Mouse (Mus musculus) G1E-ER4 (cell line): ENCODE data around the gene Mob1a. TPM values are rescaled to one million over a fixed set of nuclear protein-coding genes. Genes with fewer than 3 reads are reported as not detected.

Source experiments
- GATA1 ChIP-seq: IDR thresholded peaks from one replicate; pipeline ENCODE4 v1.8.0; 2012; ENCODE audit warnings: low read length, inconsistent platforms
- polyA plus RNA-seq: library from polyadenylated mRNA; stranded (reverse); fragments of >175 nt; gene quantifications from 2 replicates; pipeline ENCODE4 v1.2.3, GENCODE M21; 2012

Gene Mob1a
- polyA plus RNA-seq, 1 experiment, result 167 TPM

DNA sequence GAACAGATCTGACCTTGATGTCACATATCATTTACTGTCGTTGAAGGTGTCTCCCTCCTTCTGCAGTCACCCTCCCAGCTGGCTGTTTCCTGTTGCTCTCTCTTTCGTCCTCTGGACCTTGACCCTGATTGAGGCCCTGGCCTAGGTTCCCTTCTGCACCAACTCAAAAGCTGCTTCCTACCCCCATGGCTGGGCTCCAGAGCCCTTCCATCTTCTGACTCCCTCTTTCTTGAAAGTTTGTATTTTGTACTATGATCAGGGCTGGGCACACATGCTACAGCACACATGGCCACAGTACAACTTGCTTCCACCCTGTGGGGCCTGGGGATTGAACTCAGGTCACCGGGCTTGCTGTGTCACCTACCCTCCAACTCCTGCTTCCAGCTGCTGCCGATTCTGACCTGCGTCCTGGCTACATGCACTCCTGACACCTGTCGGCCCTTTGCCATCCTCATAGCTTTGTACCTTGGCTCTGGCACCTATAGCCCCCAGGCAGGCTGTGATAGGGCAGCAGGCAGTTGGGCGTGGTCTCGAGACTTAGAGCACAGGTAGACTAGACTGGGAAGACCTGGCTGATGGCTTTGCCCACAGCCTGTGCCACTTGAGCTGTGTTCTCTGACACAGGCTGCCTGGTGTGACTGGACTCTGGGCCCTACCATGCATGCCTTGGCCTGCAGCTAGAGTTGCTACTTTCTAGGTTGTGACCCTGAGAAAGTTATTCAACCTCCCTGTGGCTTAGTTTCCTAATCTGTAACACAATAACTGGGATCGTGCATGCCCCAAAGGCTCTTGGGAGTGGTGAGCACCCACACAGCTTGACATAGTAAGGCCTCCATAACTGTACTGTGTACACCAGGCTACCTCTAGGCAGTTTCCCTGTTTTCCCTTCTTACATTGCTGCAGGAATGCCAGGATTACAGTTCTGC, 29.3 kb downstream of the Mob1a start:
- TF ChIP-seq GATA1, result no peak

DNA sequence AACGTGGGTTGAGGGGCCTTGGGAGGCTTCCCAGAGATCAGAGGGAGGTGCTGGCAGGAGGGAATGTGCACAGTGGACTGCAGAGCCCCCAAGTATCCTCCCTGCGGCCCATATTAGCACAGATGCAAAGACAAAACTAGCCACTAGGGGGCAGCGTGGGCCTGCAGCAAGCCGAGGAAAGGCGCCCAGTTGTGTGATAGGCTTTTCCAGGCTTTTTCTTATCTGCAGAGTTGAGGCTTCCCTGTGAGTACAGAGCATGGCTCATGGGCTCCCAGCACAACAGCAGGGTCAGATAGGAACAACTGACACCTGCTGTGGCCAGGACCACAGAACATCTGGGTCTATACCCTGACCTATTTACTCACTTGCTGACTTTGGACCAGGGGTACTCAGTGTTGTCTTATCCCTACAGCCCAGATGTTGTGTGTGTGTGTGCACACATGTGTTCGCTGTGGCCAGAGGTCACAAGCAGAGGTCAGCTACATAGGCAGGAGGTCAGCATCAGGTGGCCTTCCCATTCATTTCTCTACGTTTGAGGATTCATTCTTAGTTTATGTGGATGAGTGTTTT, 30.8 kb downstream of the Mob1a start:
- peak; percentile 23 for TF ChIP-seq GATA1

DNA sequence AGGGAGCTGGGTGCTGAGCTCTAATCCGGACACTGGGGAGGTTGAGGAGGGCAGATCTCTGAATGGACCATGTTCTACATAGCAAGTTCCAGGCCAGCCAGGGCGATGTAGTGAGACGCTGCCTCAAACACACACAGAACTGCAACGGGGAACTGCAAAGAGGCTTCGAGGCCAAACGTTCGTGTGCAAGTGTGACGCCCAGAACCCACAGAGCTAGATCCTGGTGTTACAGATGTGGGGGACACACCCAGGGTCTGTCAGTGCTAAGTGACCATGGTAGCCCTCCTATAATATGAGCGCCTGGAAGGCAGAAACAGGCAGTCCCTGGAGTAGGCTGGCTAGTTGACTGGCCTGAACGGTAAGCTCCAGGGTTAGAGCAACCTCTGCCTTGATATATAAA, 31.6 kb downstream of the Mob1a start:
- TF ChIP-seq GATA1, result no peak

GRCm38 (mm10) chr6:83361523-83362248, 35.9 kb downstream of the Mob1a start:
- TF ChIP-seq GATA1, result peak; percentile 27

DNA sequence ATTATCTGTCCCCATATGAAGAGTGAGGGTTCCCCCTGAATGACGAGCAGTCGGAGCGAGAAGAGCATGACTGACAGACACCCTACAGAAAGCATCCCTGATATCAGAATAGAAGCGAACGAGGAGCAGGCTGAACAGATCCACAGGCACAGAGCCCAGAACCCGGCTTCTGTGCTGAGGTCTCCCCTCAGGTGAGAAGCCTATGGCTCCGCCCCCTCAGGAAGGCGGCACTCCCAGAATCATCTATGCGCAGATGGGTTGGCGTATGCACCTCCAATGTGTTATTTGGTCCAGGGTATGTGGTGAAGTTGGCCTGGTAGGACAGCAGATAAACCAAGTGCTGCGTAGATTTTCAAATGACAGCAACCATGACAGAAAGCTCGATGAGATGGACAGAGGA, 37.3 kb downstream of the Mob1a start:
- no peak for TF ChIP-seq GATA1

DNA sequence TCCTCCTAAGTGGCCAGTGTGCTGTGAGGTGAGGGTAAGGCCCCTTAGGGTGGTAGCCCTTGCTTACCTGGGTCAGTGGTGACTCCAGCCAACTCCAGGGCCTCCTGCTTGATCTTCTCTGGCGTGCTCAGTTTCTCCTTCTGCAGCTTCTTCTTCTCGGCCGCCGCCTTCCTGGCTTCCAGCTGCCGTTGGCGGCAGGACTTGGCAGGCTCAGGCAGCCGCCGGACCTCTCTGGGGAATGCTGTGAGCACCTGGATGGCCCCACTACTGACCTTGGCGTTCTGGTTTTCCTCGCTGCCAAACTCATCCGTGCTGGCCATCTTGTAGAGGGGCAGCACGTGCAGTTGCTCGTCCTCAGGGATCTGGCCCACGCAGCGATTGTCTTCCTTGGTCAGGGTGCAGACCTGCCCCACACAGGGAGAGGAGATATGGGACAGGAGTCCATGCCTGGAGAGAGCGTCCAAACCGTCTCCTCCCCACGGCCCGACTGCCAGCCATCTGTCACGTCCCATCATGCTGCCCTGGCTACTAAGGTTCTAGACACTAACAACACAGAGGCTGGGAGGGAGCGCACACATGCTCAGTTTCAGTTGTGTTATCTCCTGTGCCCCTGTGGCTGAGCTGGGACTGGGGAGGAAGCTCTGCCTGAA, 44.6 kb downstream of the Mob1a start:
- no peak for TF ChIP-seq GATA1

DNA sequence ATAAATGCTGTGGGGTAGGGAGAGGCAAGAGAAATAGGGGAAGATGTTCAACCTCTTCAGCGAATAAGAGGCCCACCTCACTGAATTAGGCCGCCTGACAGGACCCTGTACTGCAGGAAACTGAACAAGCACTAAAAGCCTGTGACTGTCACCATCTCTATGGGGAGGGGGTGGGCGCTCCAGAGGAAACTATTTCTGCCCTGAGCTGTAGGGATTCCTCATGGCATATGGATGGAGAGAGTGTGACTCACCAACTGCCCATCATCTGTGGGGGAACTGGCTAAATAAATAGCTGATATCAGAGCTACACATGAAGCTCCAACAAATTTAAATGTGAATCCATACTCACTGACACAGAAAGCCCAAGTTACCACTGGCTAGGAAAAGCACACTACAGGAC, 45.5 kb downstream of the Mob1a start:
- TF ChIP-seq GATA1, result no peak

- no peak for TF ChIP-seq GATA1
Observed at GRCm38 (mm10) chr6:83373704-83374300, 48.0 kb downstream of the Mob1a start.

GRCm38 (mm10) chr6:83381510-83382491, 56.0 kb downstream of the Mob1a start:
- TF ChIP-seq GATA1, result no peak

- no peak for TF ChIP-seq GATA1
Observed at GRCm38 (mm10) chr6:83385569-83386090, 59.8 kb downstream of the Mob1a start.

DNA sequence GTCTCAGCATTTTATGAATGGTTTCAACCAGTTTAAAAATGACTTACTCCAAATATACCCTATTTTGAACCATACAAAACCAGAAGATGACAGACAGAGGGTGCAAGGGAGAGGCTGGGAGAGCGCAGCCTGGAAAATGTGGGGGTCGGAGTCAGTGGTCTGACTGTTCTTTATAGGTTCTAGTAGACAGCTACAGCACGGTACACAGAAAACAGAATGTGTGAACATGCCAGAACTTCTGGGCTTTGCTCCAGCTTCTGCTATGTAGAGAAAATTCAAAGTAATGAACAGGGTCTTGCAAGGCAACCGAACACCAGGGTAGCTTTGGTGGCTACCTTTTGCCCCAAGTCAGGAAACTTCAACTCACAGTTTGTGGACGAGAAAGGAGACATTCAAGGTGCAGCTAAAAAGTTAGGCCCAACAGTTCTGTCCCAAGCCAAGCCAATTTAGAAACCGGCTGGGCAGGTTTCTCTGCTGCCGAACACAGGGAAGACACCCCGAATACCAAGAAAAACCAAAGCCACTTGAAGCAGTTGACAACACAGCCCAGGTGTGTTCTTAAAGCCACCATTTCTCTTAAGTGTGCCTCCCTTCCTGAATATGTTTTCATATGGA, 66.5 kb downstream of the Mob1a start:
- TF ChIP-seq GATA1, result no peak

Other genes with a start within 250 kb of the Mob1a start
- gene Pcgf1, start 248.1 kb upstream of the Mob1a start, polyA plus RNA-seq, result 8.6 and 10.8 TPM in 2 replicates
- gene Lbx2, start 239.6 kb upstream of the Mob1a start, polyA plus RNA-seq, result 0.10 and 0.13 TPM in 2 replicates
- 12.9 and 13.9 TPM in 2 replicates for gene Ccdc142, start 224.4 kb upstream of the Mob1a start, polyA plus RNA-seq
- 5.2 and 7.2 TPM in 2 replicates for gene Gm42688, start 224.4 kb upstream of the Mob1a start, polyA plus RNA-seq
- gene Mrpl53, start 217.0 kb upstream of the Mob1a start, polyA plus RNA-seq, result 69.5 and 81.4 TPM in 2 replicates
- 163 and 176 TPM in 2 replicates for gene Mogs, start 210.5 kb upstream of the Mob1a start, polyA plus RNA-seq
- gene Wbp1, start 204.5 kb upstream of the Mob1a start, polyA plus RNA-seq, result 47.0 and 70.0 TPM in 2 replicates
- 158 and 217 TPM in 2 replicates for gene Ino80b, start 200.6 kb upstream of the Mob1a start, polyA plus RNA-seq
- 13.1 and 20.1 TPM in 2 replicates for gene Rtkn, start 190.6 kb upstream of the Mob1a start, polyA plus RNA-seq
- not detected in 2 replicates for gene Wdr54, start 169.6 kb upstream of the Mob1a start, polyA plus RNA-seq
- not detected in 2 replicates for gene 1700003E16Rik, start 169.6 kb upstream of the Mob1a start, polyA plus RNA-seq
- 307 and 323 TPM in 2 replicates for gene Dctn1, start 160.1 kb upstream of the Mob1a start, polyA plus RNA-seq
- gene Slc4a5, start 106.2 kb upstream of the Mob1a start, polyA plus RNA-seq, result not detected in 2 replicates
- gene Mthfd2, start 108 bp upstream of the Mob1a start, polyA plus RNA-seq, result 28.6 and 33.9 TPM in 2 replicates
- gene Bola3, start 23.1 kb downstream of the Mob1a start, polyA plus RNA-seq, result 66.7 and 111 TPM in 2 replicates
- gene Tet3, start 133.1 kb downstream of the Mob1a start, polyA plus RNA-seq, result 36.2 and 60.4 TPM in 2 replicates
- gene Dguok, start 181.0 kb downstream of the Mob1a start, polyA plus RNA-seq, result 6.7 and 8.9 TPM in 2 replicates
- gene Actg2, start 210.2 kb downstream of the Mob1a start, polyA plus RNA-seq, result not detected in 2 replicates
- 1.2 and 1.6 TPM in 2 replicates for gene Stambp, start 246.7 kb downstream of the Mob1a start, polyA plus RNA-seq